10 mouse cellular contexts compared by ENCODE assay signal in genomic region chr10:31298921-31299574, GRCm38 (mm10). TPM values are rescaled to one million over a fixed set of nuclear protein-coding genes. Genes with fewer than 3 reads are reported as not detected.
DNase-seq lines count a peak whose midpoint lies in the region; ATAC-seq and TF ChIP-seq lines count a peak whose summit lies in the region.
"Had no signal": no experiment of that assay in that cellular context is flagged by ENCODE, and none has a peak within 500 bp of the region (broad histone marks: within the 10 kb centered on the region; RNA-seq: fewer than 3 reads in every experiment).

No protein-coding gene starts in this region.

- no peak overlapping the region for H3K27ac ChIP-seq in cerebellum, adult 2 months (ENCODE audit: insufficient read depth, low read length)
- H3K27ac ChIP-seq in midbrain, embryonic 10.5 days (replicated peaks): no peak overlapping the region
- H3K27ac ChIP-seq: embryonic facial prominence, embryonic 12.5 days had no signal

- TF ChIP-seq POLR2A in cerebellum, adult 2 months (IDR thresholded peaks at IDR 0.05; ENCODE audit: borderline replicate concordance, insufficient read depth, low read length): no peak

- no peak overlapping the region for H3K4me3 ChIP-seq in cerebellum, adult 2 months (replicated peaks; ENCODE audit: insufficient read depth, low read depth, low read length)
- no peak overlapping the region for H3K4me3 ChIP-seq in midbrain, embryonic 10.5 days
- H3K4me3 ChIP-seq: embryonic facial prominence, embryonic 12.5 days; myocyte had no signal

- peak; percentile 30 for DNase-seq in urinary bladder, postnatal 25 days (ENCODE audit: low spot score)
- DNase-seq in urinary bladder, adult 2 months (ENCODE audit: low spot score): no peak
- peak; percentile 38 to 47 for DNase-seq in cerebellum, adult 2 months
- DNase-seq in left cerebral cortex, adult 11 months (ENCODE audit: low spot score): peak; percentile 41
- DNase-seq in midbrain, embryonic 10.5 days (ENCODE audit: low spot score): peak; percentile 62
- DNase-seq in skeletal muscle tissue, adult 2 months (ENCODE audit: low read depth, low spot score): peak; percentile 29

- ATAC-seq in frontal cortex, adult (ENCODE audit: low TSS enrichment): peak; percentile 72
- ATAC-seq in inflammation-experienced regulatory T-cells, adult 6 months: peak; percentile 83

- TF ChIP-seq CTCF in cerebellum, adult 2 months (IDR thresholded peaks at IDR 0.05; ENCODE audit: borderline replicate concordance, insufficient read depth, low read depth, low read length): peak; percentile 72

- H3K4me1 ChIP-seq in cerebellum, adult 2 months (ENCODE audit: control insufficient read depth, insufficient read depth, low read length): no peaks in the 10 kb centered on the region
- H3K4me1 ChIP-seq in midbrain, embryonic 10.5 days: peaks cover 26% of the 10 kb centered on the region

- no peaks in the 10 kb centered on the region for H3K9me3 ChIP-seq in midbrain, embryonic 10.5 days (replicated peaks)
- H3K9me3 ChIP-seq: embryonic facial prominence, embryonic 12.5 days had no signal

- no peaks in the 10 kb centered on the region for H3K36me3 ChIP-seq in midbrain, embryonic 10.5 days
- H3K36me3 ChIP-seq: embryonic facial prominence, embryonic 12.5 days had no signal

- WGBS in cerebellum, adult 2 months: 45% methylated on average over 6 of the region's 6 CpGs
- WGBS in midbrain, embryonic 10.5 days: 46% methylated on average over 6 of the region's 6 CpGs

- no peaks in the 10 kb centered on the region for H3K27me3 ChIP-seq in cerebellum, adult 2 months (ENCODE audit: control insufficient read depth, insufficient read depth, low read length)
- no peaks in the 10 kb centered on the region for H3K27me3 ChIP-seq in midbrain, embryonic 10.5 days (ENCODE audit: low read depth, poor library complexity, severe bottlenecking)
- H3K27me3 ChIP-seq: embryonic facial prominence, embryonic 12.5 days had no signal

RNA-seq across cellular contexts. Expression of gene Hddc2, which starts 14.1 kb away (rescaled TPM):
- 15.7 and 15.8 TPM in 2 replicates for polyA plus RNA-seq in urinary bladder, adult 2 months (2012; rRNA removed)
- polyA plus RNA-seq in cerebellum, adult 2 months (2012; rRNA removed): 18.3 and 19.5 TPM in 2 replicates
- 10 to 100 TPM; 80.5 to 93.6 (median 80.6) TPM for polyA plus RNA-seq in inflammation-experienced regulatory T-cells, adult 6 months (2017; shearing (Covaris generic))
- 78.0 and 86.1 TPM in 2 replicates for polyA plus RNA-seq in midbrain, embryonic 10.5 days (2016; fragmentation: Nextera tagmentation; extraction: Ambion mirVana)
